Mouse (Mus musculus) liver, embryonic 14.5 days (tissue): ENCODE data around the gene Ubap2.

Experiments
- CTCF ChIP-seq: IDR thresholded peaks from 2 replicates; pipeline ENCODE4 v1.5.1; 2016; ENCODE audit warnings: antibody characterized with exemption, low read depth, control low read depth
- EP300 ChIP-seq: IDR thresholded peaks from 2 replicates; pipeline ENCODE4 v1.6.1; 2016; ENCODE audit warnings: antibody characterized with exemption, low read depth

DNA sequence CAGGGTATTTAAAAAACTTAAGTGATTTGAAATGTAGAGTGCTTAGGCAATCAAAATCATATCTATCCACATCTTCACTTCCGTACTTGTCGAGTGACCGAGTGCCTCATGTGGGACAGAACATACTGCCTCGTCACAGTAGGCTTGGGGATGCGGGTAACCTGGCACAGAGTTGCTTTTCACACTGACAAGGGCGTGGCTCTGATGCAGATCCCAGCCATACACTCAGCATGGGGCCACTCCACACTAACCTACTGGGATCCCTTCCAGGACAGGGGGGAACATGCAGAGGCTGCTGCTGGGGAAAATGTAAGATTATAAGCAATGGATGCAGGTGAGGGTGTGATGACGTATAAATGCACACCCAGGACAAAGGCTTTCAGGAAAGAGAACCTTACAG, 28.7 kb upstream of the Ubap2 start:
- TF ChIP-seq CTCF (no peak), EP300 (no peak)
